Mouse (Mus musculus): ENCODE measurements around the gene C77080. TPM values are rescaled to one million over a fixed set of nuclear protein-coding genes. Genes with fewer than 3 reads are reported as not detected.

Gene C77080
- polyA plus RNA-seq, 1 experiment from 2014 or later, result 0.85 TPM

- Histone ChIP-seq H3K27ac (ENCODE audit: low read length) (peak overlapping the region; percentile 56; the same call in 1 of the 2 replicates), H3K4me2 (ENCODE audit: low read depth, low read length) (peak overlapping the region; percentile 90), H3K4me1 (ENCODE audit: control insufficient read depth, low read depth, low read length) (peaks cover 31% of the 10 kb centered on the region), H3K9ac (ENCODE audit: low read depth, low read length) (peak overlapping the region; percentile 67), H3K9me3 (replicated peaks; ENCODE audit: control insufficient read depth, low read length) (no peaks in the 10 kb centered on the region), H3K4me3 (ENCODE audit: low read depth, low read length) (peak overlapping the region; percentile 70), H3K27me3 (ENCODE audit: control insufficient read depth, insufficient read depth, low read depth, low read length) (peaks cover 50% of the 10 kb centered on the region), H3K36me3 (ENCODE audit: control insufficient read depth, insufficient read depth) (no peaks in the 10 kb centered on the region)
- no peak; the same call in 1 of the 2 replicates for ATAC-seq (ENCODE audit: low read depth)
- 13% methylated on average over 24 of the region's 24 CpGs for WGBS (ENCODE audit: insufficient replicate concordance)
These were observed 13.6 kb downstream of the C77080 start for GRCm38 (mm10) chr4:129247381-129248242.

GRCm38 (mm10) chr4:129246360-129247301 lies 14.6 kb downstream of the C77080 start:
- peak overlapping the region; percentile 70; the same call in 1 of the 2 replicates for H3K4me3 ChIP-seq (ENCODE audit: low read depth, low read length)
- 34% methylated on average over 15 of the region's 15 CpGs for WGBS (ENCODE audit: insufficient replicate concordance)
- peaks cover 50% of the 10 kb centered on the region for H3K27me3 ChIP-seq (ENCODE audit: control insufficient read depth, insufficient read depth, low read depth, low read length)
- peaks cover 29% of the 10 kb centered on the region for H3K4me1 ChIP-seq (ENCODE audit: control insufficient read depth, low read depth, low read length)
- H3K9ac ChIP-seq (ENCODE audit: low read depth, low read length), result no peak overlapping the region
- H3K27ac ChIP-seq (ENCODE audit: low read length), result no peak overlapping the region
- no peaks in the 10 kb centered on the region for H3K9me3 ChIP-seq (replicated peaks; ENCODE audit: control insufficient read depth, low read length)
- ATAC-seq (ENCODE audit: low read depth), result peak; percentile 51
- H3K4me2 ChIP-seq (ENCODE audit: low read depth, low read length), result peak overlapping the region; percentile 42
- no peaks in the 10 kb centered on the region for H3K36me3 ChIP-seq (ENCODE audit: control insufficient read depth, insufficient read depth)

- 17% methylated on average over 4 of the region's 4 CpGs for WGBS (ENCODE audit: insufficient replicate concordance)
- H3K36me3 ChIP-seq (ENCODE audit: control insufficient read depth, insufficient read depth), result no peaks in the 10 kb centered on the region
- no peak overlapping the region for H3K4me2 ChIP-seq (ENCODE audit: low read depth, low read length)
- peaks cover 24% of the 10 kb centered on the region for H3K4me1 ChIP-seq (ENCODE audit: control insufficient read depth, low read depth, low read length)
- no peak for ATAC-seq (ENCODE audit: low read depth)
- H3K9me3 ChIP-seq (replicated peaks; ENCODE audit: control insufficient read depth, low read length), result no peaks in the 10 kb centered on the region
- peaks cover 50% of the 10 kb centered on the region for H3K27me3 ChIP-seq (ENCODE audit: control insufficient read depth, insufficient read depth, low read depth, low read length)
- no peak overlapping the region for H3K9ac ChIP-seq (ENCODE audit: low read depth, low read length)
- no peak overlapping the region for H3K27ac ChIP-seq (ENCODE audit: low read length)
- no peak overlapping the region for H3K4me3 ChIP-seq (ENCODE audit: low read depth, low read length)
These were observed 16.4 kb downstream of the C77080 start for GRCm38 (mm10) chr4:129244802-129245201.

GRCm38 (mm10) chr4:129242761-129243160 lies 18.4 kb downstream of the C77080 start:
- H3K27me3 ChIP-seq (ENCODE audit: control insufficient read depth, insufficient read depth, low read depth, low read length), result peaks cover 50% of the 10 kb centered on the region
- peaks cover 28% of the 10 kb centered on the region for H3K4me1 ChIP-seq (ENCODE audit: control insufficient read depth, low read depth, low read length)
- 43% methylated on average over 4 of the region's 4 CpGs for WGBS (ENCODE audit: insufficient replicate concordance)
- H3K9ac ChIP-seq (ENCODE audit: low read depth, low read length), result no peak overlapping the region
- no peaks in the 10 kb centered on the region for H3K36me3 ChIP-seq (ENCODE audit: control insufficient read depth, insufficient read depth)
- no peak overlapping the region for H3K4me2 ChIP-seq (ENCODE audit: low read depth, low read length)
- no peak for ATAC-seq (ENCODE audit: low read depth)
- no peak overlapping the region for H3K27ac ChIP-seq (ENCODE audit: low read length)
- no peak overlapping the region for H3K4me3 ChIP-seq (ENCODE audit: low read depth, low read length)
- no peaks in the 10 kb centered on the region for H3K9me3 ChIP-seq (replicated peaks; ENCODE audit: control insufficient read depth, low read length)

GRCm38 (mm10) chr4:129242327-129242726 lies 18.9 kb downstream of the C77080 start:
- no peaks in the 10 kb centered on the region for H3K9me3 ChIP-seq (replicated peaks; ENCODE audit: control insufficient read depth, low read length)
- ATAC-seq (ENCODE audit: low read depth), result no peak
- H3K27ac ChIP-seq (ENCODE audit: low read length), result no peak overlapping the region
- H3K9ac ChIP-seq (ENCODE audit: low read depth, low read length), result no peak overlapping the region
- no peak overlapping the region for H3K4me2 ChIP-seq (ENCODE audit: low read depth, low read length)
- WGBS (ENCODE audit: insufficient replicate concordance), result 70% methylated on average over 4 of the region's 4 CpGs
- H3K36me3 ChIP-seq (ENCODE audit: control insufficient read depth, insufficient read depth), result no peaks in the 10 kb centered on the region
- peaks cover 50% of the 10 kb centered on the region for H3K27me3 ChIP-seq (ENCODE audit: control insufficient read depth, insufficient read depth, low read depth, low read length)
- peaks cover 28% of the 10 kb centered on the region for H3K4me1 ChIP-seq (ENCODE audit: control insufficient read depth, low read depth, low read length)
- H3K4me3 ChIP-seq (ENCODE audit: low read depth, low read length), result no peak overlapping the region

GRCm38 (mm10) chr4:129241898-129242297 lies 19.3 kb downstream of the C77080 start:
- 51% methylated on average over 7 of the region's 7 CpGs for WGBS (ENCODE audit: insufficient replicate concordance)
- Histone ChIP-seq H3K4me1 (ENCODE audit: control insufficient read depth, low read depth, low read length) (peaks cover 32% of the 10 kb centered on the region), H3K9ac (ENCODE audit: low read depth, low read length) (no peak overlapping the region), H3K27ac (ENCODE audit: low read length) (no peak overlapping the region), H3K9me3 (replicated peaks; ENCODE audit: control insufficient read depth, low read length) (no peaks in the 10 kb centered on the region), H3K4me3 (ENCODE audit: low read depth, low read length) (no peak overlapping the region), H3K36me3 (ENCODE audit: control insufficient read depth, insufficient read depth) (no peaks in the 10 kb centered on the region), H3K4me2 (ENCODE audit: low read depth, low read length) (no peak overlapping the region), H3K27me3 (ENCODE audit: control insufficient read depth, insufficient read depth, low read depth, low read length) (peaks cover 47% of the 10 kb centered on the region)
- no peak for ATAC-seq (ENCODE audit: low read depth)

- H3K4me3 ChIP-seq (ENCODE audit: low read depth, low read length), result peak overlapping the region; percentile 67
- no peaks in the 10 kb centered on the region for H3K9me3 ChIP-seq (replicated peaks; ENCODE audit: control insufficient read depth, low read length)
- H3K4me2 ChIP-seq (ENCODE audit: low read depth, low read length), result peak overlapping the region; percentile 97
- peak overlapping the region; percentile 60; the same call in 1 of the 2 replicates for H3K9ac ChIP-seq (ENCODE audit: low read depth, low read length)
- H3K27ac ChIP-seq (ENCODE audit: low read length), result no peak overlapping the region
- peaks cover 46% of the 10 kb centered on the region for H3K4me1 ChIP-seq (ENCODE audit: control insufficient read depth, low read depth, low read length)
- peaks cover 31% of the 10 kb centered on the region for H3K27me3 ChIP-seq (ENCODE audit: control insufficient read depth, insufficient read depth, low read depth, low read length)
- peak; percentile 76 for ATAC-seq (ENCODE audit: low read depth)
- no peaks in the 10 kb centered on the region for H3K36me3 ChIP-seq (ENCODE audit: control insufficient read depth, insufficient read depth)
- 1% methylated on average over 18 of the region's 29 CpGs for WGBS (ENCODE audit: insufficient replicate concordance)
These were observed 22.1 kb downstream of the C77080 start for GRCm38 (mm10) chr4:129239075-129239474.

GRCm38 (mm10) chr4:129238579-129239016 lies 22.6 kb downstream of the C77080 start:
- H3K27ac ChIP-seq (ENCODE audit: low read length), result no peak overlapping the region
- ATAC-seq (ENCODE audit: low read depth), result no peak

More at GRCm38 (mm10) chr4:129238579-129239016, 22.6 kb downstream of the C77080 start:
- peak overlapping the region; percentile 60; the same call in 1 of the 2 replicates for H3K9ac ChIP-seq (ENCODE audit: low read depth, low read length)
- peaks cover 47% of the 10 kb centered on the region for H3K4me1 ChIP-seq (ENCODE audit: control insufficient read depth, low read depth, low read length)
- H3K27me3 ChIP-seq (ENCODE audit: control insufficient read depth, insufficient read depth, low read depth, low read length), result peaks cover 31% of the 10 kb centered on the region
- H3K36me3 ChIP-seq (ENCODE audit: control insufficient read depth, insufficient read depth), result no peaks in the 10 kb centered on the region
- peak overlapping the region; percentile 97 for H3K4me2 ChIP-seq (ENCODE audit: low read depth, low read length)
- no peaks in the 10 kb centered on the region for H3K9me3 ChIP-seq (replicated peaks; ENCODE audit: control insufficient read depth, low read length)
- peak overlapping the region; percentile 67 for H3K4me3 ChIP-seq (ENCODE audit: low read depth, low read length)
- under 1% methylated on average over 23 of the region's 23 CpGs for WGBS (ENCODE audit: insufficient replicate concordance)

Data from liver, embryonic 16.5 days (tissue).